Mouse (Mus musculus) adrenal gland, postnatal 10 days (tissue): ENCODE measurements around the gene Sqstm1. TPM values are rescaled to one million over a fixed set of nuclear protein-coding genes. Genes with fewer than 3 reads are reported as not detected.

ENCODE experiments used
- DNase-seq: peaks from one replicate; pipeline ENCODE4 v3.0.0; 2021; ENCODE audit warnings: mixed read lengths
- long read RNA-seq, 2 experiments: library from polyadenylated mRNA; stranded (forward); transcript quantifications; one replicate each; pipeline ENCODE4 v2.0.0; 2021
- total RNA-seq, 2 experiments: library from RNA; stranded (reverse); gene quantifications; 2 replicates each; pipeline ENCODE4 v1.2.3; 2021

Sqstm1 gene
- total RNA-seq: 100 to 1,000 TPM; 321 to 332 TPM
- long read RNA-seq, experiment 1, transcript Sqstm1-202 (8 exons, 2,037 nt): major isoform, 174 of 488 reads
- long read RNA-seq, experiment 1, transcript Sqstm1-201 (8 exons, 2,673 nt): minor isoform, 69 of 488 reads
- long read RNA-seq, experiment 1, partial matches to known transcripts: 214 of 488 reads
- long read RNA-seq, experiment 1, other reads (novel, unspliced or antisense): 30 of 488 reads
- long read RNA-seq, experiment 2, transcript Sqstm1-202 (8 exons, 2,037 nt): major isoform, 85 of 157 reads
- long read RNA-seq, experiment 2, transcript Sqstm1-201 (8 exons, 2,673 nt): minor isoform, 37 of 157 reads
- long read RNA-seq, experiment 2, partial matches to known transcripts: 24 of 157 reads
- long read RNA-seq, experiment 2, other reads (novel, unspliced or antisense): 11 of 157 reads

DNA sequence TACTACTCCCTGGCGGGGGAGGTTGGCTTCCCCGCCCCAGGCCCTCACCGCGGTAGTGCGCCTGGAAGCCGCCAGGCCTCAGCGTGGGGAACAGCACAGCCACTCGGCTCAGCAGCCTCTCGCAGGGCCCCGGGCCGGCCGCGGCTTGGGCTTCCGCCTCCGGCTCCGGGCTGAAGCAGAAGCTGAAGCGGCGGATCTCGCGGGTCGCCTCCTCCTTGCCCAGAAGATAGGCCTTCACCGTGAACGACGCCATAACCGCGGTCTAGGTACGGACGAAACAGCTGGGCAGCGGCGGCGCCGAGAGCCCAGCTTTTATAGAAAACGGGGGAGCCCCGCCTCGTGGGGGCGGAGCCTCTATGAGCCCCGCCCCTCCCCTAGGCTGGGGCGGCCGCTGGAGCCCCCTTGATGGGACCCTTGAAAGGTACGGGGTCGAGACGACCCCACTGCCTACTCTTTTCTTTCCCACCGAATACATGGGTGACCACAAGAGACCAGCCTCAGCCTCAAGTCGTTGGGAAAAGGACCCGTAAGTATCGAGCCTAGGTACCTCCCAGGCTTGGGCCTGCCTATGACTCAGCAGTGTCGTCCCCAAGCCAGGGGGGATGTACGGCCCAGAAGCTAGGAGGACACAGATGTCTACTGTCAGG, at the start of gene Sqstm1, which contains the start of gene Mgat4b:
TSS of gene Sqstm1 (minus strand) at position 323 of the 647 bp plus-strand sequence.
TSS of gene Mgat4b (plus strand) at position 386 of the 647 bp plus-strand sequence.
- peak; percentile 93 for DNase-seq

DNA sequence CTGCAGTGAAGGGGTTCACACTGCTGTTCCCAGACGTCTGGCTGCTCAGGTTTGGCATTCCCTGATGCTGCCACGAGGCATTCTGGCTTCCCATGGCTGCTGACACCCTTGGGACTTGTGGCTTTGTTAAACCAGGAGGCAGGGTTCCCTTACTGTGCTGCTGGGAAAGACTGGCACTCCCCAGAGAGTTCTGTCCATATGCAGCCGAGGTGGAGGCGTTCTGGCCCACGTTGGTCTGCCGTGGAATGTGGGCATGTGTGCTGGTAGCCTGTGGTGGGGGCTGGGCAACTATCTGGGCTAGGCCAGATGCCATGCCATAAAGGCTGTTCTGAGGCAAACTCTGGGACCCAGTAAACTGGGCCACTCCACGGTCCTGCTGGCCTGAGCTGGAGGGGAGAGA, 47.7 kb upstream of the Sqstm1 start:
- no peak for DNase-seq

DNA sequence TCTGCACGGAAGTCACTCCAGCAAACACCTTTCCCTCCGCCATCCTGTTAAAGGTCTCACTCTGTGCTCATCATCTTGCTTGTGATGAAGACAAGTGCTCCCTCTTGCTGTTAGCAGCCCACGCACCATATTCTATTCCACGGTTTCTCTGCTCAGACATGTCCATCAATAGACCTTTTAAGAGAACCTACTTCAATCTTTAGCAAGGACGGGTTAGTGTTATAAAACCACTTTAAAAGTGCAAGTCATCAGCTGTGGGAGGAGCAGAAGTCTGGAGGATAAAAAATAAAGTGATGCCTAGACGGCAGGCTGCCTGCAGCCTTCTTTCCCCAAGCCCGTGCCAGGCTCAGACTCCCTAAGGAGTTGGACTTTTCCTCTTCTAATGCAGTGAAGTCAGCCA, 46.0 kb upstream of the Sqstm1 start:
- no peak for DNase-seq

DNA sequence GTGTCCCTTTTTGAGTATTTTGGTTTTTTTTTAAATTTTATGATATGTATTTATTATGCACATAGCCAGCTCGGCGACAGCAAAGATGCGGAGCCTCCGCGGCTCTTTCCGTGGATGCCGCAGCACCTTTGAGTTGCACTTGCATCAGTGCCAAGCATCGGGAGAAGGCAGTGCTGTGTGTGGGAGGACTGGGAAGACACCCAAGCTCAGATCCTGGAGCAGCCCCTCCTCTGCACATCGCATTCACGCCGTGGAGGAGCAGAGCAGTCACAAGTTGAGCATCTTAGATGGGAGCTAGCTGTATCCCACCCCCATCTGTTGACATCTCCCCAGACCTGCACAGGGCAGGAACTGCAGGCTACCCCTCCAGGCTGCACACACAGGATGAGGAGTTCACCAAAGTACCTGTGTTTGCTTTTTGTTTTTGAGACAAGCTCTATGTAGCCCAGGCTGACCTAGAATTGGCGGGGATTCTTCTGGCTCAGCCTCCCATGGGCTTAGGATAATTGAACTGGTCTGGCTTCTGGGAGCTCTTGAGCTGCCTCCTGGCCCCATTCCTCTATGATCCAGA, 43.5 kb upstream of the Sqstm1 start:
- DNase-seq: no peak

DNA sequence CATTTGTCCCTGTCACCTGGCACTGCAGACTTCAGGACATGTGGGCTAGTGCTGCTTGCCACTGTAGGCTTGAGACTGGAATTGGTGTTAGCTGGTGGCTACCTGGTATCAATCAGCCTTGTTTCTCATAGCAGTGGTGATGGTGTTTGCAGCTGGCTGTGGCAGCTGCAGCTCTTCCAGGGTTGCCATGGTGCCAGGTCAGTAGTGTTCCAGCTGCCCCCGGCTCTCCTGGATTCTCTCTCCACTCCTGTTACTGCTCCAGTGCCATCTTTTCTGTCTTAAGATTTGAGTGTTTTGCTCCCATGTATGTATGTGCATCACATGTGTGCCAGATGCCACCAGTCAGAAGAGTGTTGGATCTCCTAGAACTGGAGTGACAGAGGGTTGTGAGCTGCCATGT, 42.8 kb upstream of the Sqstm1 start:
- DNase-seq: no peak

DNA sequence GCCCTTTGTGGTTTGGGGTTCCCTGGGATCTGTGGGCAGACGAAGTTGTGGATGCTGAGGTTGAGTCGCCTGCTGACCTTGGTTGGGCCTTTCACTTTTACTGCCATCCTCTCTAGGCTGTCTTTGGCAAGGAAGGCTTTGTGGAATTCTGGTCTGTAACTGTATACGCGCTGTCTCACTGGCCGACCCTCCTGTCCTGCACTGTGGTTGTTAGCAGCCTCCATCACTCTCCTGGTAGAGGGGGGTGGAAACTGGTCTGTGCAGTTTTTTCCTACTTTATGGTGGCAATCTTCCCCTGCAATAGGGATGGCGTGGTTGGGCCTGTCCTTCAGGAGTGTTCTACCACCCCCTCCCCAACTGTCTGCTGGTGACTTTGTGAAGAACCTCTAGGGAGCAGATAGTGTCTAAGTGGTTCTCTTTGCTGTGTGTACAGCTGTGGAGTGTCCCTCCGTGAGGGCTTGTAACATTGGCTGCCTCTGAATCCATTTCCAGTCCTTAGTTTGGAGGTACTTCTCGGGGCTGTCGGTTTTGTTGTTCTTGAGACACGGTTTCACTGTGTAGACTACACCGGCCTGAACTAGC, 42.1 kb upstream of the Sqstm1 start:
- DNase-seq: no peak

DNA sequence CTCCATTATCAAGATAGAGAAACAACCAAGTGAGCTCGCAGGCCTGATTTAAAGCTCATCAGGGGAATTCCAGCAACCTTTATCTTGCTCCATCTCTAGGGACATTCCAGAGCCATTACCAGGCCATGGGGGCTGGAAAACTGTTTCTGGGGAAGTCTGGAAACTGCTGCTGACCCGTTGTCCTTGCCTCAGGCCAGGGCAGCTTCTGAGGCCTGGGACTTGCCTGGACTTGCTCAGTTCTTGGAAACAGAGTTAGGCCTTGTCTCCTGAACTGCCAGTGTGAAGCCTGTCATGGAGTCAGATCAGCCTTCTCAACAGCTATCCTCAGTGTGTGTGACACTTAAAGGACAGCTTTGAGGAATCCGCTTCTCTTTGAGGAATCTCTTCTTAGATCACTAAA, 41.5 kb upstream of the Sqstm1 start:
- DNase-seq: no peak

DNA sequence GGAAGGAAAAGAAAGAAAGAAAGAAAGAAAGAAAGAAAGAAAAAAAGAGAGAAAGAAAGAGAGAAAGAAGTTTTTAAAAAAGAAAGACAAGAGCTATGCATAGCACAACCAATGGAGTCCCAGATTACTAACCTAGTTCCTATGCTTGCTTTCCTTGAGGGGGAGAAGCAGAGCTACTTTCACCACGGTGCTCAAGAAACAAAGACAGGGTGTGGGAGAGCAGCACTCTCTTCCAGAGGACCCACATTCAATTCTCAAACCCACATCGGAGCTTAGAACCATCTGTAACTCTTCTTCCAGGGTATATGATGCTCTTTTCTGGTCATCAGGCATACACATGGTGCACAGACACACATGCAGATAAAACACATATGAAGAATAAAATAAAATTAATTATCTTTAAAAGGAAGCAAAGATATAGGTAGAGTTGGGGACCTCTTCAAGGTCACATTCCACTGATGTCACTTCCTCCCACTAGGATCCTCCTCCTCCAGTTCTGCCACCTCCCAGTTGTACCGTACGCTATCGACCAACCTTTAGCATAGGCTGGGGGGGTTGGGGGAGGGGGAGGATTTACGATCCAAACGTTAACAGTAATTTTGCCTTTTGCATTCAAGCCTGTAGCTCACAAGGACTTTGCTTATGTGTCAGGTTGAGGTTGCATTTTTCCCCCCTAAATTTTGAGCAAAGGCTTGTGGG, 38.0 kb upstream of the Sqstm1 start:
- DNase-seq: no peak

DNA sequence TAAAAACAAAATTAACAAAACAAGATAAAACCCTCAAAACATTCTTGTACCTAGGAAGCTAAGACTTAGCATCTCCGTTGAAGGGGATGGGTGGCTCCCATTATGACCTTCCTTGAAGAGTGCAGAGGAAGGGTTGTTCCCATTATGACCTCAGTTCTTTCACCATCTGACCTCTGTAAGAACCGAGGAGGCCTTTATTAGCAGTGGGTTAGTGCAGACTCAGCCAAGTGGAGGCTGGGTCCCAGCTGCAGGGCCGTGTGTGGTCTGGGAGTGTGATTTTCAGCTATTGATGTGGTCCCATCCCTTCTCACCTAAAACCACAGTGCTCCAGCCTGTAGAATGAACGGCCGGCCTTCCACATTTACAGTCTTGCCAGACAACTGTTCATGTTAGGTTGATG, 34.6 kb upstream of the Sqstm1 start:
- DNase-seq: no peak

DNA sequence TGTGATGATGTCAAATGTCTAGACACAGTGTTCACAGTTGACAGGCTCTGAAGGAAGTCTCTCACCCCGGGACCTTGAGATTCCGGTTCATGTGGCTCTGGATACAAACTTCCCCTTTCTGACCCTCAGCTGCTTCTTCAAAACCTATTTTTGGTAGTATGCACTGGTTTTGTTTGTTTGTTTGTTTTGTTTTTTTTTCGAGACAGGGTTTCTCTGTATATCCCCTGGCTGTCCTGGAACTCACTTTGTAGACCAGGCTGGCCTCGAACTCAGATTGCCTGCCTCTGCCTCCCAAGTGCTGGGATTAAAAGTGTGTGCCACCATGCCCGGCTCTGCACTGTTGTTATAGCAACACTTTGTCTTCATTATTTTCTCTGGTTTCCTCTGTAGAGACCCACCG, 33.3 kb upstream of the Sqstm1 start:
- no peak for DNase-seq

DNA sequence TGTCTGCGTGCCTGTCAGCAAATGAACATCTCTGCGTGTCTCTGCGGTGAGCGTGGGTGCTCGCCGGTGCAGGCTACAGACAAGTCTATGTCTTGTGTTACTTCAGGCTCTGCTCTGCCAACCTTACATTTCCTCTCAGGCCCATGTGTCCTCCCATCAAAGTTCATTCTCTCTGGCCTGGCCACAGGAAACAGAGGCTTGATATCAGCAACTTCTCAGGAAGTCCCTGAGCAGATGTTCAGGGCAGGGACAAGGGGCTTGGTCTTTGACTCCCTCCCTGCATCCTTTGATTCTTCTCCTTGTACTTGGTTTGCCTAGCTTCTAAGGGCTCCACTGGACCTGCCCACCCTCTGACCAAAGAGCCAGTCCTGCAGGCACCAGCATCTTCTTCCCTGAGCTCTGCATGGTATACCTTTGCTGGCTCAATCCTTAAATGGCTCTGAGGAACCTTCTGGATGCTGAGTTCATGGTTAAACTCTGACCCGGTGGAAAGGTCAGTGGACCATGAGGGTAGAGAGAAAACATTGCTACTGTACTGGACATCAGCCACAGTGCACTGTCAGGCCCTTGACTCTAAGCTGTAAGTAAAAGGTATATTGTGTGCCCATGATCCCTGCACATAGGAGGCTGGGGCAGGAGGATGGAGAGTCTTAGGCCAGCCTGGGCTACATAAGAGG, 29.7 kb upstream of the Sqstm1 start:
- DNase-seq: no peak

DNA sequence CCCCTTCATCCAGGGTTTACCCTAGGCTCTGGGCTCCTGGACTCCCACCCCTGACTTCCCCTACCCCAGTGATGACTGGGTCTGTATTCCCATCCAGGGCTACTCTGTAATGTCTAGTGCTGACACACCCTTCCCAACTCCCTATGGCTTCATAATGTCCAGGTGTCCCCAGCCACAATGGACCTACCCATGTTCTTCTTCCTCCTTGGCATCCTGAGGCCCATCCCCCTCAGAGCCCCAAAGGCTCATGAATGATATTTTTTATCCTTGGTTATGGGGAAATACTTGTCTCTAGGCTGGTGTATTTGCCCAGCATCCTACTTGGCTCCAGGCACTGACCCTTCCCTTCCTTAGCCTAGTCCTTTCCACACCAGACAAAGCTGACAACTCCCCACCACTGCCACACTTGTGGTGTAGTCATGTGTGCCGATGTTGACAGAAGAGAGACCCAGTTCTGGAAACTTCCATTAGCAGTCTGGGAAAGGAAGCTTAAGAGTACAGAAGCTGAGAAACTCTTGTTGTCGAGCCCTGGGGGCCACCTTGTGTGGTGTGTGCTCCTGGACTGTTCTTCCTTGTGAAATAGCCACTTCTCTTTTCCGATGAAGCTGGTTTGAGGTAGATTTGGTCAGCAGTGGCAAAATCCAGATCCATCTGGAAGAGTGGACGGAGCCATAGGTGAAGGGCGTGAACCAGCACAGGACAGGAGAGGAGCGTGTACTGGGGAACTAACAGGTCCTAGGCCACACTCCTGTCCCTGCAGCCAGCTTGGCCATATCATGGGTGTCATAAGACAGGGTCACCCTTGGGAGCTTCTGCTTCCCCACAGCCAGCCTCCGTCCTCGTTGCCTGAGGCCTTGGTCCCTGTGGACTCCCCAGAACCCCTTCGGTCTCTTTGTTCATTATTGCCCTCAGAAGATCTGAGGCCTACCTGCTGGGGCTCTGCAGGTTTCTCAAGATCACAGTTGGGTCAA, 28.5 kb upstream of the Sqstm1 start:
- DNase-seq: peak; percentile 39

DNA sequence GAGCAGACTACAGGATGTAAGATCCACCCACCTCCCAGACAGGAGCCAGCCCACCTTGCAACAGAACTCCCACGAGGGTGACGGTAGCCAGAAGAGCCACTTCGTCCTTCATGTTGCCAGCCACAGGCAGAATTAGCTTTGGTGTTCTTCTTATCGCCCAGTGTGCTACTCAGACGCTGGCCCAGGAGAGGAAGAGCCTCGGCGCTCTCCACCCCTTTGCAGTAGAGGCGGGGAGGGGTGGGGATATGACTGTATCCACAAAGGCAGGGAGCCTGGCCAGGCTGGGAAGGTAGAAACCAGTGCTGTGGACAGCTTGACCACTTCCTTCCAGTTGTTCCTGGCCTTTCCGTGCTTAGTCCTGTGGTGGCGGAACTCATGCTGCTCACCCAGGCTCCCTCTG, 27.7 kb upstream of the Sqstm1 start, which contains the start of gene Ltc4s:
TSS of gene Ltc4s (minus strand) at position 293 of the 400 bp plus-strand sequence.
- peak; percentile 16 for DNase-seq

DNA sequence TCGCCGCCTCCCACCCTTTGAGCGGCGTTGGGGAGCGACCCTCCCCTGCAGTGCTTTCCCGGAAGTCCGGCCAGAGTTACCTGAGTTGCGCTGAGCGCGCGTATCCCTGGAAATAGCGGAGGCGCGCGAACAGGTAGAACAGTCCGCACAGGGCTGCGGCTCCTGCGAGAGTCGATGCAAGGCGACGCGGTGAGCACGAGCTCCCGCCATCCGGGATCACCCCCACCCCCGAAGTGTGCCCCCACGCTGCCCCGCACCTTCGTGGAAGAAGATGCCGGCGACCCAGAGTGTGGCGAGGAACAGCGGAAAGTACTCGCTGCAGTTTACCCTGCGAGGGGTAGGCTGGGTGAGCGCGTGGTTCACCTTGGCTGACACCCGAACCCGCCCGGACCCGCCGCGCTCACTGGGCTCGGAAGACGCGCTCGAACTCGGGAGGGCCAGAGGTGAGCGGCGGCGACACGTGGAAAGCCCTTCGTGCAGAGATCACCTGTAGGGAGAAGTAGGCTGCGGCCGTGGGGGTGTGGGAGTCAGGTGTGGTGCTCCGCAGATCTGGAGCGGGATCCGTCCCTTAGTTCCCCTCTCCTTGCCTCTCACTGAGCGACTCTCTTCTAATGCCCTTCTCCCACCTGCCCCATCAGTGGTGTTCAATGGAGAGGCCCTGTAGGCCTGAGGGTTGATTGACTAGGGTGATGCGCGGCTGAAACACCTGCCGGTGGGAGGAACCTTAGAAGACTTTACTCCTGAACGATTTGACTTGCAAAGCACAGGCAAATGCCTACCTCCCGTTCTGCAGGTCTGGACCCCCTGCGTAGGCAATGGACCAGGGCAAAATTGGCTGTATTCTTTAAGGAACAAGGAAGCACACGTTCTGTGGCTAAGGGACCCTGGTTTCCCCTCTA, 26.6 kb upstream of the Sqstm1 start:
- DNase-seq: peak; percentile 46

DNA sequence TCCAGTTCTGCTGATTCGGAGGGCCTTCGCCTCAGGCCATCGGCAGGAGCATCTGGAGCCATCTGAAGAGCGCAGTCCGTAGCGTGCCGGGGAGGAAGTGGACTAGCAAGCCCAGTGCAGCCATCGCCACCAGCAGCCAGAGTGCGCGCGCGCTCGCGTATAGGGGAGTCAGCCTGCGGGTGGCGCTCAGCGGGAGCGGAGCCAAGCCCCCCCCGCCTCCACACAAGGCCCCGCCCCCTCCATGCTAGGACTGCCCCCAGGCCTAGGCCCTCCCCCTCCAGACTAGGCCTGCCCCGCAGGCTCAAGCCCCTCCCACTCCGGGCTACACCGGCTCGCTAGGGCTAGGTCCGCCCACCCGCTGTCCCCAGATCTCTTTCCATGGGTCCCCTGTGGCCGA, 25.9 kb upstream of the Sqstm1 start:
- peak; percentile 94 for DNase-seq

DNA sequence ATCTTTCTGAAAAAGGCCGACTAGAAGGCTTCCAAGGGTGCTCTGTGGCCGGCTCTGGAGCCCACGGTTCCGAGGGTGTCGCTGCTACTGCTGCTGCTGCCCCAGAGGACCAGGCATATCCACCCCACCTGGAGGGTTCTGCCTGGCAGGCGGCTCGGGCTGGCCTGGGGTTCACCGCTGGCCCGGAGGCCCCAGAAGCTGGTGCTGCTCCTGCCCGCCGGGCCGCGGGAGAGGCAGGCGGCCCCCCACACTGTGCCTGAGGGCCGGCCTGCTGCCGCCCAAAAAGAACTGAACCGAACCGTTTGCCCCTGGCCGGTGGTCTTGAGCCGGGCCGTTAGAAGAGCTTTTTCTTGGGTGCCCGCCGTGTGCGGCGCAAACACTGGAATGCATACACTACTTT, 24.0 kb upstream of the Sqstm1 start:
- DNase-seq: no peak

DNA sequence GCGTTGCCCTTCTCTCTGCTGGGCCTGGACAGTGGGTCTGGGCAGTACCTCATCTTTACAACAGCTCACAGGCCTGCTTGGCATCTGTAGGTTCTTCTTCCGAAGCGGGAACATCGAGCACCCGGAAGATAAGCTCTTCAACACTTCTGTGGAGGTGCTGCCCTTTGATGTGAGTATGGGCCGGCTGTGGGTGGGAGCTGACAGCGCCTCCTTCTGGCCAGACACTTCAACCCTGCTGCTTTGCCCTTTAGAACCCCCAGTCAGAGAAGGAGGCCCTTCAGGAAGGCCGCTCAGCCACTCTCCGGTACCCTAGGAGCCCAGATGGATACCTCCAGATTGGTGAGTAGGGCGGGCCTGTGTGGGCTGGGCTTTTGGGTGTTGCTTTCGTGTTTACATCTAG, 23.4 kb upstream of the Sqstm1 start:
- DNase-seq: peak; percentile 18

DNA sequence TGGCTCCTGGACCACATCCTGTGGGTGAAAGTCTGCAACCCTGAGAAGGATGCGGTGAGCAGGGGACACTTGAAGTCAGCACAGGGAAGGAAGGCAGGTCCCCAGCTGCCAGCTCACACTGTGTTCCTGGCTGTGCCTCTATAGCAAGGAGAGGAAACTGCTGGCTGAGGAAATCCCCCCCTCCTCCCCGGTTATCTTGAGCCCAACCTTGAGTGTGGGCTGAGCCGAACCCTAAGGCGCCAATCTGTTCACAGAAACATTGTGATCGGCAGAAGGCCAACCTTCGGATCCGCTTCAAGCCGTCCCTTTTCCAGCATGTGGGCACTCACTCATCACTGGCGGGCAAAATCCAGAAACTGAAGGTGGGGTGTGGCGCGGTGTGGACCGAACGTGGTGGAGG, 22.4 kb upstream of the Sqstm1 start:
- no peak for DNase-seq

DNA sequence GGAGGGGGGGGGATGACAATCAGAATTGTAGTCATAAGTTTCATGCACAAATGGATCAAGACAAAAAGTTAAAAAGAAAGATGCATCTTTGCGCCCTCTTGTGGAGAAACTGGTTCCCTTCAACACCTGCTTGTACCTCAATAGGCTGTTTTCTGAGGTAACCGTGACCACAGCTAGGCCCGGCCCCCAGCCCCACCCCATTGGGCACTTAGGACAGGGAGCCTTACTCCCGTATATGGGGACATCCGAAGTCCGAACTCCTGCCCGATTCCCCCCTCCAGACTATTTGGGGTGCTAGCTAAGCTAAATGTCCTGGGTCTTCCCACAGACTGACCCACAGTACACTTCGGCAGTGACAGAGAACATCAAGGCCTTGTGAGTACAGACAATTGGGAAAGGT, 20.8 kb upstream of the Sqstm1 start:
- DNase-seq: peak; percentile 64
